Mouse (Mus musculus) kidney, adult 2 months (tissue): ENCODE measurements around the gene Ddah2. TPM values are rescaled to one million over a fixed set of nuclear protein-coding genes. Genes with fewer than 3 reads are reported as not detected.

Source experiments
- DNase-seq: peaks from one replicate; pipeline ENCODE4 v3.0.0; 2021
- H3K27ac ChIP-seq: fragments of 200-500 bp; 2 replicates; pipeline ENCODE4 v1.5.1; 2012; ENCODE audit warnings: low read depth, low read length, control low read depth, inconsistent platforms; ENCODE audit not compliant: insufficient read depth
- H3K27me3 ChIP-seq: fragments of 200-500 bp; replicated peaks from 2 replicates; pipeline ENCODE4 v1.6.1; 2012; ENCODE audit warnings: mild to moderate bottlenecking, moderate library complexity, low read length, inconsistent platforms; ENCODE audit not compliant: control insufficient read depth, insufficient read depth
- H3K36me3 ChIP-seq: fragments of 200-500 bp; 2 replicates; pipeline ENCODE4 v1.6.1; 2012; ENCODE audit warnings: mild to moderate bottlenecking, moderate library complexity, low read length, inconsistent platforms; ENCODE audit not compliant: control insufficient read depth, insufficient read depth
- H3K4me1 ChIP-seq: fragments of 200-500 bp; 2 replicates; pipeline ENCODE4 v1.6.1; 2011; ENCODE audit warnings: low read length; ENCODE audit not compliant: control insufficient read depth, insufficient read depth
- H3K4me3 ChIP-seq: fragments of 200-500 bp; 2 replicates; pipeline ENCODE4 v1.5.1; 2011; ENCODE audit warnings: mild to moderate bottlenecking, low read depth, low read length, control low read depth; ENCODE audit not compliant: insufficient read depth
- CTCF ChIP-seq: fragments of 200-500 bp; conservative IDR thresholded peaks from 2 replicates; pipeline ENCODE4 v1.5.1; 2011; ENCODE audit warnings: low read depth, mild to moderate bottlenecking, control low read depth, low read length, moderate library complexity, mixed read lengths; ENCODE audit not compliant: insufficient read depth, insufficient read length
- POLR2A ChIP-seq: fragments of 200-500 bp; IDR thresholded peaks from one replicate; pipeline ENCODE4 v1.6.1; 2011; ENCODE audit warnings: low read depth, low read length, control low read depth
- WGBS: fragments of 180-500 bp; shearing (Covaris S2); methylation state at CpG from one replicate; pipeline ENCODE4 v1.1.7; 2018; 5-methylcytosine and 5-hydroxymethylcytosine counted together
- polyA plus RNA-seq: library from polyadenylated mRNA; depleted of rRNA; stranded (reverse); fragments of >200 nt; gene quantifications from 2 replicates; pipeline ENCODE4 v1.2.3, GENCODE M21; 2012

The Ddah2 gene
- polyA plus RNA-seq, 1 experiment: 37.7 TPM

DNA sequence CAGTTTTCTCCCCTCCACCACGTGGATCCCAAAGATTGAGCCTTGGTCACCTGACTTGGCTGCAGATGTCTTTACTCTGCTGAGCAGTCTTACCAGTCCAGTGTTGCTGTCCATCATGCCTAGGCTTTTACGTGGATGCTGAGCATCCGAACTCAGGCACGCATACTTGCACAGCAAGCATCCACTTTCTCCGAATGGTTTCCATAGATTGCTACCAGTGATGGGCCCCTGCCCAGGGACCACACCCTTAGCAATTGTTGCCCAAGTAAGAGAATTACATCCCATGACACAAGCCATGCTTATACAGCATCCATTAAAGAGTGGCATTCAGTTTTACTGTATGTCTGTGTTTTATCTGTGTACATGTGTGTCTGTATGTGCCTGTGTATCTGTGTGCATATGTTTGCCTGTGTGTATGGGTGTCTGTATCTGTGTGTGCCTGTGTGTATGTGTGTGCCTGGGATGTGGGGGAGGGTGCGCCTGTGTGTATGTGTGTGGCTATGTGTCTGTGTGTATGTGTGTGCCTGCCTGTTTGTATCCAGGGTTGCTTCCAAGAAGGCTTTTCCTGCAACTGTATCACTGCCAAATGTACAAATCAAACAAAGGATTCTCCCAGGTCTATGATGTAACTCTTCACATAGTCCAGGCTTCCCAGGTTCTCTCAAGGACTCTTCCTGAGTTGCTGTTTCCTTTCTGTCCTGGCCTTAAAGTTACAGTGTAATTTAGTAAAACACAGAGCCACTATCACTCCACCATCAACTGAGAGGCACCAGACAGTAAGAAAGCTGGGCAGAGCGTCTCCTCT lies 2.9 kb upstream of the Ddah2 start:
- no peak overlapping the region for H3K27ac ChIP-seq
- H3K4me1 ChIP-seq: 0 out of 2 replicates have a peak, but pooled peaks cover 6% of the 10 kb centered on the region
- peak; percentile 52 for DNase-seq
- no peaks in the 10 kb centered on the region for H3K27me3 ChIP-seq
- WGBS: 74% methylated on average over 7 of the region's 7 CpGs
- TF ChIP-seq POLR2A (no peak), CTCF (no peak)
- H3K4me3 ChIP-seq: no peak overlapping the region
- peaks cover 7% of the 10 kb centered on the region; the same call in 1 of the 2 replicates for H3K36me3 ChIP-seq

DNA sequence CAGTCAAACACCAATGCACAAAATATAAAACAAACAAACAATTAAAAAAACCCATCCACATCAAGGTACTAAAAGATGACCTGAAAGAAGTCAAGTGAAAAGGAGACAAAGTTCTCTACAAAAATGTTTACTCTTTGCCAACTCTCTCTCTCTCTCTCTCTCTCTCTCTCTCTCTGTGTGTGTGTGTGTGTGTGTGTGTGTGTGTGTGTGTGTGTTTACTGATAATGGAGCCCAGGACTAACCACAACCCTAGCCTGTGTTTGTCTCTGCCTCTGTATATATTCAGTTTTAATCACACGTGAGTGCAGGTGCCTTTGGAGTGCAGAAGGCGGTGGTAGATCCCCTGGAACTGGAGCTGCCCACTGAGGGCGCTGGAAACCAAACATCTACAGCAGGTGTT lies 1.7 kb upstream of the Ddah2 start:
- Histone ChIP-seq H3K27ac (no peak overlapping the region), H3K27me3 (no peaks in the 10 kb centered on the region)
- no peak for TF ChIP-seq POLR2A

DNA sequence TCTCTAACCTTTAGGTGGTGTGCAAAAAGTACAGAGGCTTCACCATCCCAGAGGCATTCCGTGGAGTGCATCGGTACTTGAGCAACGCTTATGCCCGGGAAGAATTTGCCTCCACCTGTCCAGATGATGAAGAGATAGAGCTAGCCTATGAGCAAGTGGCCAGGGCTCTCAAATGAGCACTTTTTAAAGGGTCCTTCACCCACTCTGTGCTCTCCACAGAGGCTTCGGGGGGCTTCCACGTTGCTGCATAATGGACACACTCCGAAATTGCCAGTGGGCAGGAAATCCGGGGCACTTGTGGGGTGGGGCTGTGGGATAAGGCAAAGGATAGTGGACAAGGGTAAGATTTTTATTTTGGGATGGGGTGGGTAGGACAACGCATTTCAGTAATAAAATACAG lies 519 bp upstream of the Ddah2 start:
- Histone ChIP-seq H3K27me3 (no peaks in the 10 kb centered on the region), H3K27ac (no peak overlapping the region), H3K4me3 (no peak overlapping the region), H3K36me3 (peaks cover 7% of the 10 kb centered on the region; the same call in 1 of the 2 replicates), H3K4me1 (0 out of 2 replicates have a peak, but pooled peaks cover 6% of the 10 kb centered on the region)
- no peak for DNase-seq
- WGBS: 51% methylated on average over 9 of the region's 9 CpGs
- TF ChIP-seq CTCF (no peak), POLR2A (no peak)

More for the DNA sequence above, 1.7 kb upstream of the Ddah2 start:
- H3K4me3 ChIP-seq: no peak overlapping the region
- peaks cover 7% of the 10 kb centered on the region; the same call in 1 of the 2 replicates for H3K36me3 ChIP-seq
- H3K4me1 ChIP-seq: 0 out of 2 replicates have a peak, but pooled peaks cover 6% of the 10 kb centered on the region
- WGBS: 83% methylated on average over 3 of the region's 3 CpGs
- no peak for DNase-seq

DNA sequence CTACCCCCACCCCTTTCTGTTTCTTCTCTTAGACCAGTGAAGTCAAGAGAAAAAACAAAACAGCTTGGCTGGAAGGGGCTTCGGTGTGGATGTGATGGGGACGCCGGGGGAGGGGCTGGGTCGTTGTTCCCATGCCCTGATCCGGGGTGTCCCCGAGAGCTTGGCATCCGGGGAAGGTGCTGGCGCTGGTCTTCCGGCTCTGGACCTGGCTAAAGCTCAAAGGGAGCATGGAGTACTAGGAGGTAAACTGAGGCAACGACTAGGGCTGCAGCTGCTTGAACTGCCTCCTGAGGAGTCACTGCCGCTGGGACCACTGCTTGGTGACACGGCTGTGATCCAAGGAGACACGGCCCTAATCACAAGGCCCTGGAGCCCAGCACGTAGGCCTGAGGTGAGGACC lies 1.2 kb downstream of the Ddah2 start:
- Histone ChIP-seq H3K4me1 (peaks cover 6% of the 10 kb centered on the region; the same call in 1 of the 2 replicates), H3K27me3 (no peaks in the 10 kb centered on the region), H3K27ac (no peak overlapping the region), H3K4me3 (peak overlapping the region; percentile 67), H3K36me3 (peaks cover 3% of the 10 kb centered on the region; the same call in 1 of the 2 replicates)
- WGBS: 21% methylated on average over 14 of the region's 14 CpGs
- no peak for DNase-seq
- TF ChIP-seq CTCF (no peak), POLR2A (no peak)

DNA sequence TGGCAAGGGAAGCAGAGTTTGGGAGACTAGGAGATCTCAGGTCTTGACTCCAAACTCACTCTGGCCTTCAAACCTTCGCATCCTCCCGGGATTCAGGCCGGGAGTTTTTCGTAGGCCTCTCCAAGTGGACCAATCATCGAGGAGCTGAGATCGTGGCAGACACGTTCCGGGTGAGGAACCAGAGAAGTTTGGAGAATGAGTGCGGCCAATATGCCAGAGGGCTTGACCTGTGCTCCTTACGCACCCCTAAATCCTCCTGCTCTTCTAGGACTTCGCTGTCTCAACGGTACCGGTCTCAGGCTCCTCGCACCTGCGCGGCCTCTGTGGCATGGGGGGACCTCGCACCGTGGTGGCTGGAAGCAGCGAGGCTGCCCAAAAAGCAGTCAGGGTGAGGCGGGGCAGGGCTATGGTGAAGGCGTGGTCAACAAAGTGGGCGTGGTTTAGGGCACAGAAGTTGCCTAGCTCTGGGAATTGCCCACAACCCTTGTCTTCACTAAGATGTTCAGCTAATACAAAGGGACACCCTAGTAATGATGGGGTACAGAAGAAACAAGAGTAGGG lies 2.0 kb downstream of the Ddah2 start:
- peak; percentile 24 for DNase-seq
- Histone ChIP-seq H3K27ac (no peak overlapping the region), H3K27me3 (no peaks in the 10 kb centered on the region), H3K36me3 (no peaks in the 10 kb centered on the region), H3K4me1 (peaks cover 6% of the 10 kb centered on the region; the same call in 1 of the 2 replicates), H3K4me3 (no peak overlapping the region)
- WGBS: 59% methylated on average over 22 of the region's 22 CpGs
- no peak for TF ChIP-seq POLR2A
- TF ChIP-seq CTCF: no peak

DNA sequence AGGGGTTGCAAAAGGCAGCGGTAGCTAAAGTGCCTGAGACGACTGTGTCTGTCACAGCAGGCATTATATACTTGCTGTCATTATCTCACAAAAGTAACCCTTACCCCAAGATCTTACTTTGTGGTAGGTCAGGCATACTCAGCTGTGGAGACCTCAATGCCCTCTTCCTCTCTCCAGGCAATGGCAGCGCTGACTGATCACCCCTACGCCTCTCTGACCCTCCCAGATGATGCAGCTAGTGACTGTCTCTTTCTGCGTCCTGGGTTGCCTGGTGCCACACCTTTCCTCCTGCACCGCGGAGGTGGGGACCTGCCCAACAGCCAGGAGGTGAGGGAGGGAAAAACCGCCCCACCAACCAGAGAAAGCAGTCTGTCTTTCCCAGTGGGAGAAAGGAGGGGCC lies 2.5 kb downstream of the Ddah2 start:
- no peak for DNase-seq
- H3K27me3 ChIP-seq: no peaks in the 10 kb centered on the region
- H3K4me1 ChIP-seq: peaks cover 6% of the 10 kb centered on the region; the same call in 1 of the 2 replicates
- no peak overlapping the region for H3K27ac ChIP-seq
- no peak overlapping the region for H3K4me3 ChIP-seq
- TF ChIP-seq CTCF (no peak), POLR2A (no peak)
- WGBS: 81% methylated on average over 8 of the region's 8 CpGs
- H3K36me3 ChIP-seq: no peaks in the 10 kb centered on the region

DNA sequence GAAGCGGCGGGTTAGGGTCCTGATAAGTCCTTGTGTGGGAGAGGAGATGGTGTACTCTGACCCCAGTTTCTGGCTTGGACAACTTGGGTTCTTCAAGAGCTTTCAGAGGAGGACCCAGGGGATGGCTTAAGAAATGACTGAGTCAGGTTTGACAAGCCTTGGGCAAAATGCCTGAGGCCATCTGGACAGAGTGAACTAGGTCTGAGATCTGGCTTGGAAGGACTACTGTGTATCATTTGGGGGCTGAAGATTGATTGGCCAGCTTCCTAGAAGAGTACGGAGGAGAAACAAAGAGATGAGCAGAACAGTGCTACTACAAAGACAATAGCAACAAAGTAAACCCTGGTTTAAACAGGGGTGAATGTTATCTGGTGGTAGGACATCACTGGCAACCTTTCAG lies 4.6 kb downstream of the Ddah2 start:
- 86% methylated on average over 3 of the region's 3 CpGs for WGBS
- H3K27ac ChIP-seq: no peak overlapping the region
- H3K4me3 ChIP-seq: no peak overlapping the region
- H3K4me1 ChIP-seq: no peaks in the 10 kb centered on the region; the same call in 1 of the 2 replicates
- TF ChIP-seq CTCF (no peak), POLR2A (no peak)
- DNase-seq: no peak
- no peaks in the 10 kb centered on the region for H3K27me3 ChIP-seq
- H3K36me3 ChIP-seq: no peaks in the 10 kb centered on the region
